In genomic region chr13:107627073-107627472, GRCm38 (mm10) we compare ENCODE assay signal across 24 mouse cellular contexts.
DNase-seq lines count a peak whose midpoint lies in the region; ATAC-seq lines count a peak whose summit lies in the region.
"Had no signal": no experiment of that assay in that cellular context is flagged by ENCODE, and none has a peak within 500 bp of the region (broad histone marks: within the 10 kb centered on the region; RNA-seq: fewer than 3 reads in every experiment).

No protein-coding gene starts in this region.

- intact Hi-C loops in heart, postnatal 14 days (cut with DNase I) = no loop called here

- no peak overlapping the region for H3K9ac ChIP-seq in kidney, embryonic 14.5 days (ENCODE audit: low read depth, low read length)
- H3K9ac ChIP-seq in kidney, embryonic 16.5 days (replicated peaks; ENCODE audit: low read length) = no peak overlapping the region
- H3K9ac ChIP-seq in midbrain, embryonic 16.5 days (ENCODE audit: low read depth, low read length) = peak overlapping the region; percentile 6; the same call in 1 of the 2 replicates
- no peak overlapping the region for H3K9ac ChIP-seq in midbrain, embryonic 14.5 days (replicated peaks; ENCODE audit: low read length)
- H3K9ac ChIP-seq: embryonic facial prominence, embryonic 13.5 days; embryonic facial prominence, embryonic 15.5 days; forebrain, embryonic 12.5 days had no signal

- no peak overlapping the region for H3K27ac ChIP-seq in kidney, embryonic 14.5 days (ENCODE audit: low read depth, low read length)
- H3K27ac ChIP-seq in kidney, embryonic 16.5 days (ENCODE audit: low read length) = peak overlapping the region; percentile 31; the same call in 1 of the 2 replicates
- H3K27ac ChIP-seq in midbrain, embryonic 16.5 days (ENCODE audit: low read length) = no peak overlapping the region
- no peak overlapping the region for H3K27ac ChIP-seq in midbrain, embryonic 14.5 days (replicated peaks; ENCODE audit: low read depth, low read length)
- H3K27ac ChIP-seq: embryonic facial prominence, embryonic 13.5 days; embryonic facial prominence, embryonic 15.5 days; forebrain, embryonic 12.5 days had no signal

- H3K36me3 ChIP-seq in kidney, embryonic 14.5 days (ENCODE audit: control insufficient read depth, insufficient read depth, low read length) = no peaks in the 10 kb centered on the region
- no peaks in the 10 kb centered on the region for H3K36me3 ChIP-seq in kidney, embryonic 16.5 days (ENCODE audit: insufficient read depth, low read length)
- H3K36me3 ChIP-seq in midbrain, embryonic 16.5 days (ENCODE audit: control insufficient read depth, insufficient read depth, low read length) = no peaks in the 10 kb centered on the region
- H3K36me3 ChIP-seq in midbrain, embryonic 14.5 days (ENCODE audit: control insufficient read depth, insufficient read depth, low read length) = no peaks in the 10 kb centered on the region
- H3K36me3 ChIP-seq: embryonic facial prominence, embryonic 13.5 days; embryonic facial prominence, embryonic 15.5 days; forebrain, embryonic 12.5 days had no signal

- WGBS in kidney, embryonic 14.5 days = 58% methylated on average over 2 of the region's 2 CpGs
- 31% methylated on average over 2 of the region's 2 CpGs for WGBS in kidney, embryonic 16.5 days
- 61% methylated on average over 2 of the region's 2 CpGs for WGBS in midbrain, embryonic 16.5 days
- WGBS in midbrain, embryonic 14.5 days = 72% methylated on average over 2 of the region's 2 CpGs

- no peak overlapping the region for H3K4me3 ChIP-seq in kidney, embryonic 14.5 days (ENCODE audit: low read length)
- H3K4me3 ChIP-seq in kidney, embryonic 16.5 days (ENCODE audit: low read length) = no peak overlapping the region
- H3K4me3 ChIP-seq in midbrain, embryonic 16.5 days (ENCODE audit: low read depth, low read length) = no peak overlapping the region
- no peak overlapping the region for H3K4me3 ChIP-seq in midbrain, embryonic 14.5 days (replicated peaks; ENCODE audit: low read depth, low read length)
- H3K4me3 ChIP-seq: embryonic facial prominence, embryonic 13.5 days; embryonic facial prominence, embryonic 15.5 days; erythroblast, embryonic 14.5 days; forebrain, embryonic 12.5 days had no signal

- H3K4me1 ChIP-seq in kidney, embryonic 14.5 days (ENCODE audit: control insufficient read depth, insufficient read depth, low read length) = no peaks in the 10 kb centered on the region
- H3K4me1 ChIP-seq in kidney, embryonic 16.5 days (ENCODE audit: insufficient read depth, low read length) = peaks cover 5% of the 10 kb centered on the region; the same call in 1 of the 2 replicates
- no peaks in the 10 kb centered on the region for H3K4me1 ChIP-seq in midbrain, embryonic 16.5 days (ENCODE audit: control insufficient read depth, insufficient read depth, low read length)
- no peaks in the 10 kb centered on the region for H3K4me1 ChIP-seq in midbrain, embryonic 14.5 days (ENCODE audit: control insufficient read depth, insufficient read depth, low read length)
- H3K4me1 ChIP-seq: embryonic facial prominence, embryonic 13.5 days; embryonic facial prominence, embryonic 15.5 days; forebrain, embryonic 12.5 days had no signal

- no peaks in the 10 kb centered on the region for H3K27me3 ChIP-seq in kidney, embryonic 14.5 days (ENCODE audit: control insufficient read depth, insufficient read depth, low read length)
- no peaks in the 10 kb centered on the region for H3K27me3 ChIP-seq in kidney, embryonic 16.5 days (ENCODE audit: insufficient read depth, low read length)
- no peaks in the 10 kb centered on the region for H3K27me3 ChIP-seq in midbrain, embryonic 16.5 days (ENCODE audit: control insufficient read depth, insufficient read depth, low read depth, low read length)
- H3K27me3 ChIP-seq in midbrain, embryonic 14.5 days (ENCODE audit: control insufficient read depth, insufficient read depth, low read length) = no peaks in the 10 kb centered on the region
- H3K27me3 ChIP-seq: embryonic facial prominence, embryonic 15.5 days had no signal

- peak; percentile 77 for ATAC-seq in kidney, embryonic 14.5 days (ENCODE audit: low FRiP score, low TSS enrichment)
- ATAC-seq in kidney, embryonic 16.5 days (ENCODE audit: low FRiP score, low TSS enrichment) = peak; percentile 70
- ATAC-seq in midbrain, embryonic 16.5 days = no peak
- no peak for ATAC-seq in midbrain, embryonic 14.5 days (ENCODE audit: low FRiP score, low TSS enrichment)
- ATAC-seq: forebrain, embryonic 14.5 days; forebrain, embryonic 16.5 days had no signal

- H3K9me3 ChIP-seq in kidney, embryonic 14.5 days (ENCODE audit: control insufficient read depth, low read length) = no peaks in the 10 kb centered on the region
- H3K9me3 ChIP-seq in kidney, embryonic 16.5 days (ENCODE audit: low read length) = no peaks in the 10 kb centered on the region
- H3K9me3 ChIP-seq in midbrain, embryonic 16.5 days (replicated peaks; ENCODE audit: control insufficient read depth, low read length, poor library complexity, severe bottlenecking) = no peaks in the 10 kb centered on the region
- no peaks in the 10 kb centered on the region for H3K9me3 ChIP-seq in midbrain, embryonic 14.5 days (ENCODE audit: control insufficient read depth, low read length)
- H3K9me3 ChIP-seq: embryonic facial prominence, embryonic 13.5 days; embryonic facial prominence, embryonic 15.5 days; forebrain, embryonic 12.5 days had no signal

- H3K4me2 ChIP-seq in kidney, embryonic 14.5 days (replicated peaks; ENCODE audit: low read depth, low read length) = no peak overlapping the region
- H3K4me2 ChIP-seq in kidney, embryonic 16.5 days (replicated peaks; ENCODE audit: low read depth, low read length) = peak overlapping the region; percentile 1; the same call in 1 of the 2 replicates
- H3K4me2 ChIP-seq in midbrain, embryonic 16.5 days (ENCODE audit: low read length) = no peak overlapping the region
- no peak overlapping the region for H3K4me2 ChIP-seq in midbrain, embryonic 14.5 days (ENCODE audit: low read length)
- H3K4me2 ChIP-seq: embryonic facial prominence, embryonic 13.5 days; embryonic facial prominence, embryonic 15.5 days; forebrain, embryonic 12.5 days had no signal

- DNase-seq in heart, adult 11 months = peak; percentile 31
- DNase-seq in heart, postnatal 14 days = no peak
- DNase-seq in kidney, postnatal 10 days = no peak
- no peak for DNase-seq in kidney, postnatal 4 days
- DNase-seq in midbrain, embryonic 14.5 days = no peak
- DNase-seq: adrenal gland, adult 2 months; adrenal gland, postnatal 10 days; adrenal gland, postnatal 25 days; cerebellum, adult 11 months; cerebellum, adult 18-20 months; cerebellum, adult 8-10 months; cerebellum, adult 9-11 months; cerebellum, postnatal 14 days; cerebellum, postnatal 36 days; embryo, embryonic 11 days had no signal

Comparison
In these comparisons a context has a peak if more than half of its experiments do, and no peak if none do; other contexts are left out.
1. ATAC-seq: peak in kidney, embryonic 14.5 days (single experiment) and kidney, embryonic 16.5 days (single experiment); none in midbrain, embryonic 16.5 days (single experiment) and midbrain, embryonic 14.5 days (single experiment).